Mouse (Mus musculus) kidney, postnatal 0 days (tissue): ENCODE measurements around the gene Rpl10a. TPM values are rescaled to one million over a fixed set of nuclear protein-coding genes. Genes with fewer than 3 reads are reported as not detected.

ENCODE experiments used
- ATAC-seq: fragments of 200-750 bp; cut with Nextera tagmentation; replicated peaks from 2 replicates; pipeline ENCODE4 v1.8.0; 2017; ENCODE audit warnings: low read depth, moderate number of reproducible peaks, moderate TSS enrichment, moderate library complexity; ENCODE audit not compliant: low FRiP score
- DNase-seq: peaks from one replicate; pipeline ENCODE4 v3.0.0-alpha.2; 2016; ENCODE audit warnings: low spot score
- H3K27ac ChIP-seq: fragments of 300-500 bp; sonication (generic); 2 replicates; pipeline ENCODE4 v1.5.1; 2014; ENCODE audit warnings: mild to moderate bottlenecking
- H3K27me3 ChIP-seq: fragments of 300-500 bp; sonication (generic); 2 replicates; pipeline ENCODE4 v1.6.1; 2014; ENCODE audit warnings: low read length, mixed read lengths; ENCODE audit not compliant: insufficient read depth
- H3K36me3 ChIP-seq: fragments of 300-500 bp; sonication (generic); 2 replicates; pipeline ENCODE4 v1.6.1; 2014; ENCODE audit warnings: low read length, mixed read lengths; ENCODE audit not compliant: insufficient read depth
- H3K4me1 ChIP-seq: fragments of 300-500 bp; sonication (generic); replicated peaks from 2 replicates; pipeline ENCODE4 v1.6.1; 2014; ENCODE audit warnings: antibody characterized with exemption, low read length, mixed read lengths; ENCODE audit not compliant: insufficient read depth
- H3K4me2 ChIP-seq: fragments of 300-500 bp; sonication (generic); 2 replicates; pipeline ENCODE4 v1.6.1; 2014; ENCODE audit warnings: mild to moderate bottlenecking, low read length, moderate library complexity, mixed read lengths
- H3K4me3 ChIP-seq: fragments of 300-500 bp; sonication (generic); replicated peaks from 2 replicates; pipeline ENCODE4 v1.5.1; 2014; ENCODE audit warnings: low read depth, low read length
- H3K9ac ChIP-seq: fragments of 300-500 bp; sonication (generic); 2 replicates; pipeline ENCODE4 v1.6.1; 2014; ENCODE audit warnings: low read depth, low read length
- H3K9me3 ChIP-seq: fragments of 300-500 bp; sonication (generic); replicated peaks from 2 replicates; pipeline ENCODE4 v1.6.1; 2016; ENCODE audit warnings: low read length, inconsistent platforms, mixed read lengths
- CTCF ChIP-seq: IDR thresholded peaks from 2 replicates; pipeline ENCODE4 v1.5.1; 2016; ENCODE audit warnings: antibody characterized with exemption, low read depth, mild to moderate bottlenecking, moderate library complexity
- WGBS: fragments of 180-500 bp; shearing (Covaris S2); extraction: QIAGEN DNeasy Blood & Tissue Kit; methylation state at CpG from one replicate; pipeline ENCODE4 v1.1.7; 2014; 5-methylcytosine and 5-hydroxymethylcytosine counted together
- polyA plus RNA-seq: library from polyadenylated mRNA; unstranded; fragments of >200 nt; fragmentation: Nextera tagmentation; extraction: Ambion mirVana; gene quantifications from 2 replicates; pipeline ENCODE4 v1.2.1, GENCODE M21; 2015

Rpl10a gene
- polyA plus RNA-seq, 1 experiment from 2014 or later, result 750 TPM

GRCm38 (mm10) chr17:28332113-28332914 is 4.0 kb downstream of the Rpl10a start:
- peak overlapping the region; percentile 15; the same call in 1 of the 2 replicates for H3K9ac ChIP-seq
- H3K9me3 ChIP-seq, result no peaks in the 10 kb centered on the region
- H3K27ac ChIP-seq, result peak overlapping the region; percentile 44; the same call in 1 of the 2 replicates
- no peaks in the 10 kb centered on the region for H3K27me3 ChIP-seq
- 51% methylated on average over 13 of the region's 13 CpGs for WGBS
- peaks cover 34% of the 10 kb centered on the region; the same call in 1 of the 2 replicates for H3K4me1 ChIP-seq
- no peak overlapping the region for H3K4me2 ChIP-seq
- ATAC-seq, result no peak
- DNase-seq, result no peak
- no peak overlapping the region for H3K4me3 ChIP-seq
- TF ChIP-seq CTCF, result peak; percentile 51
- peaks cover 32% of the 10 kb centered on the region for H3K36me3 ChIP-seq

- peaks cover 37% of the 10 kb centered on the region for H3K36me3 ChIP-seq
- no peaks in the 10 kb centered on the region for H3K9me3 ChIP-seq
- ATAC-seq, result peak; percentile 10; the same call in 1 of the 2 replicates
- peak; percentile 40 for DNase-seq
- 37% methylated on average over 31 of the region's 31 CpGs for WGBS
- peaks cover 27% of the 10 kb centered on the region; the same call in 1 of the 2 replicates for H3K4me1 ChIP-seq
- no peak for TF ChIP-seq CTCF
- 0 out of 2 replicates have a peak overlapping the region, but pooled peaks have one; percentile 23 for H3K9ac ChIP-seq
- H3K27ac ChIP-seq, result peak overlapping the region; percentile 44; the same call in 1 of the 2 replicates
- H3K27me3 ChIP-seq, result no peaks in the 10 kb centered on the region
- no peak overlapping the region for H3K4me2 ChIP-seq
- H3K4me3 ChIP-seq, result no peak overlapping the region
These were observed 4.8 kb downstream of the Rpl10a start for GRCm38 (mm10) chr17:28332915-28333546.

- Histone ChIP-seq H3K27me3 (no peaks in the 10 kb centered on the region), H3K27ac (no peak overlapping the region), H3K9ac (no peak overlapping the region), H3K36me3 (peaks cover 36% of the 10 kb centered on the region), H3K4me2 (no peak overlapping the region), H3K4me3 (no peak overlapping the region), H3K9me3 (no peaks in the 10 kb centered on the region), H3K4me1 (peaks cover 17% of the 10 kb centered on the region; the same call in 1 of the 2 replicates)
- WGBS, result 50% methylated on average over 10 of the region's 10 CpGs
- DNase-seq (no peak), ATAC-seq (no peak)
- no peak for TF ChIP-seq CTCF
These were observed 7.0 kb downstream of the Rpl10a start for GRCm38 (mm10) chr17:28335267-28335666.

DNA sequence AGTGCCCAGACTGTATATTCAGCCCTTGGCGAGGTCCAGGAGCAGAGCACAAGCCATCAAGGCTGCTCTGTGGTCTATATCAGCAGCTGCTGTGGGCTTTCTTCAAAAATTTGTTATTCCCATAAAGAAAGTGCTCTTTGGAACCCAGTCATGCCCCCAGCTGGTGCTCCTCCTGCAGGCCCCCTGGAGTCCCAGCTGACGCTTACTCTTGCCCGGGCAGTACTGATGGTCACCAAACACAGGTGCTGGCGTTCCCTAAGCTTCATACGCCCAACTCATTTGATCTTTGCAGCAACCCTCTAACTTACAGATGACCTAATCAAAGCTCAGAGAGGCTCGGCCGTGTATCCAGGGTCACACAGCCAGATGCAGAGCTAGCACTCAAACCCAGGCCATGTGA is 9.3 kb downstream of the Rpl10a start:
- Histone ChIP-seq H3K9ac (no peak overlapping the region), H3K4me1 (peaks cover 23% of the 10 kb centered on the region), H3K27me3 (no peaks in the 10 kb centered on the region), H3K36me3 (peaks cover 24% of the 10 kb centered on the region; the same call in 1 of the 2 replicates), H3K9me3 (no peaks in the 10 kb centered on the region), H3K4me3 (no peak overlapping the region), H3K27ac (no peak overlapping the region), H3K4me2 (no peak overlapping the region)
- no peak for ATAC-seq
- no peak for TF ChIP-seq CTCF
- DNase-seq, result no peak
- 85% methylated on average over 7 of the region's 7 CpGs for WGBS

DNA sequence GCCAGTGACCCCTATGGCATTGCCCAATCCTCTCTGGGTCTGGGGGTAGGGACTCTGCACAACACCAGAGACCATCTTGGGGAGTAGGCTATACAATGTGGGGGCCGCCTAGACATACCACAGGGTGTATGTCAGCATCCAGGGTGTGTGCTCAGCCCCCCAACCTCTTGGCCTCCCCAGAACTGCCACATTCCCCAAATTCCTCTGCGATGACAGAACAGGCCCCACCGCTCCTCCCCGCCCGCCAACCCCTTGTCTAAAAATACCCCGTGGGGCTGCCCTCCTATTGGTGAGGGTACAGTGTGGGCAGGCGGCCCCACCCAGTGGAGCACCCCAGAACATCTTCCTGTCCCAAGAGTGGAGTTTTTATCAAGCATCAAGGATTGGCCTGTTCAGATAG is 12.3 kb downstream of the Rpl10a start:
- Histone ChIP-seq H3K4me3 (no peak overlapping the region), H3K27ac (peak overlapping the region; percentile 33; the same call in 1 of the 2 replicates), H3K4me2 (peak overlapping the region; percentile 34), H3K9ac (peak overlapping the region; percentile 31; the same call in 1 of the 2 replicates), H3K36me3 (peaks cover 16% of the 10 kb centered on the region; the same call in 1 of the 2 replicates), H3K4me1 (peaks cover 25% of the 10 kb centered on the region), H3K9me3 (no peaks in the 10 kb centered on the region), H3K27me3 (no peaks in the 10 kb centered on the region)
- TF ChIP-seq CTCF, result no peak
- ATAC-seq (0 out of 2 replicates have a peak, but pooled peaks have one; percentile 0), DNase-seq (no peak)
- 70% methylated on average over 7 of the region's 7 CpGs for WGBS

DNA sequence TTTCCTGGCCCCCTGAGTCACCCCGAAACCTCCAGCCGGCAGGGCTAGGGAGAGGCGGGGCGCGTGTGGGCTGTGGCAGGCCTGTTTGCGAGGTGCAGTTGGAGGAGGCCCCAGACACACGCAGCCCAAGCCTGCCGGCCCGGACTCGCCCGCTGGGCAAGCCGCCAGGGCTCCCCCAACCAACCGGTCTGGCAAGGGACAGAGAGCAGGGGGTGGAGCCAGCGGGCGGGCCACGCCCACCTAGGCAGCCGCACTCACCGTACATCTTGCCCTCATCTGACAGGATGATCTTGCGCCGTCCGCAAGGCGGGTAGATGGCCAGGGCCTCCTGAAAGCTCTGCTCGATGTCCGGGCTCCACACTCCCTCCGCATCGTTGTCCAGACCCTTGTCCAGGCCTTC is 12.8 kb downstream of the Rpl10a start:
- Histone ChIP-seq H3K27me3 (no peaks in the 10 kb centered on the region), H3K9me3 (no peaks in the 10 kb centered on the region), H3K4me1 (peaks cover 30% of the 10 kb centered on the region), H3K4me3 (no peak overlapping the region), H3K9ac (peak overlapping the region; percentile 31), H3K27ac (peak overlapping the region; percentile 33; the same call in 1 of the 2 replicates), H3K4me2 (peak overlapping the region; percentile 34), H3K36me3 (peaks cover 16% of the 10 kb centered on the region; the same call in 1 of the 2 replicates)
- ATAC-seq (peak; percentile 73), DNase-seq (peak; percentile 78)
- TF ChIP-seq CTCF, result 0 out of 2 replicates have a peak, but pooled peaks have one; percentile 4
- 13% methylated on average over 26 of the region's 26 CpGs for WGBS
